Mouse (Mus musculus): ENCODE results near the gene Fignl2. TPM values are rescaled to one million over a fixed set of nuclear protein-coding genes. Genes with fewer than 3 reads are reported as not detected.
"Not testable (repeated sequence)": the region's sequence is repeated elsewhere in the genome, so short reads cannot be mapped to it uniquely, and the experiment has no call there.

The Fignl2 gene
- total and polyA plus RNA-seq, 2 experiments, result 1.8 to 6.4 TPM

DNA sequence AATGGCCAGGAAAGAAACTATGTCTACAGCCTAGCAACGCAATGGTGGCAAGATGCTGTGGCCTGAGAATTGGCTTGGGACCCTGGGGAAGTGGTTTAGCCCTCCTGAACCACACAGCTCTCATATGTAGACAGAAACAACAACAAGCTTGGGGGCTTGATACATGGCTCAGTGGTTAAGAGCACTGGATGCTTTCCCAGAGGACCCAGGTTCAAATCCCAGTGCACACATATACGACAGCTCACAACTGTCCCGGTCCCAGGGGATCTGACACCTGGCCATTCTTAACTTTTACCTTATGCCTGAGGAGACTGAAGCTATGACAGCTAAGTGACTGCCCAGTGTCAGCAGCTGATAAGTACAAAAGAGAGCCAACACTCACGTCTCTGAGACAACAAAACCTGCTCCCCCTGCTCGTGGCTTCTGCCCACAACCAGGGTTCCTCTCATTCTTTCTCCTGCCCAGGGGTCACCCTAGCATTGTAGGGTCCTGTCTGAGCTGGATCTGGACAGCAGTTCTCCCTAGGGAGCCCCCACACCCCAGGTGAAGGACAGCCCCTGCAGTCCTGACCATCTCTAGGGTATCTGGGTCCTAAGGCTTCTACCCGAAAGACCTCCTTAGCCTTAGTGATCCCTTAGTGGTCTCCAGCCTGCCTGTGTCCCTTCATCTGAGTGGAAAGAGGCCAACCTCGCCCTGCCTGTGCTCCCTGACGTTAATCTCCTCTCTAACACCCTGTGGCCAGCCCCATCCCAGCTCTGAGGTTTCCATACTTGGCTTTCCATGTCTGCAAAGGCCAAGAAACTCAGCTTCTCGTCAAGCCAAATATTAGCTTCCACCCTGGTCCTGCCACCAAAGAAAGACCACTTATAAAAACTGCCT lies 43.3 kb upstream of the Fignl2 start:
- Histone ChIP-seq H3K4me1 (ENCODE audit: control insufficient read depth, insufficient read depth, low read length) (no peaks in the 10 kb centered on the region), H3K79me2 (ENCODE audit: control insufficient read depth, insufficient read depth, low read length) (no peaks in the 10 kb centered on the region), H3K9ac (ENCODE audit: low read depth, low read length) (no peak overlapping the region), H3K27me3 (ENCODE audit: control insufficient read depth, insufficient read depth, low read length) (no peaks in the 10 kb centered on the region), H3K4me3 (ENCODE audit: insufficient read depth, low read depth, low read length) (no peak overlapping the region), H3K27ac (replicated peaks; ENCODE audit: insufficient read depth, low read depth, low read length) (no peak overlapping the region), H3K36me3 (ENCODE audit: control insufficient read depth, insufficient read depth, low read length) (no peaks in the 10 kb centered on the region)
- 91% methylated on average over 9 of the region's 9 CpGs for WGBS
- no peak for DNase-seq (ENCODE audit: extremely low read depth, low read depth, low spot score)
- TF ChIP-seq CTCF (IDR thresholded peaks at IDR 0.05; ENCODE audit: low read depth, low read length) (no peak), POLR2A (IDR thresholded peaks at IDR 0.05; ENCODE audit: extremely low read depth, insufficient read depth, low read length) (no peak)

DNA sequence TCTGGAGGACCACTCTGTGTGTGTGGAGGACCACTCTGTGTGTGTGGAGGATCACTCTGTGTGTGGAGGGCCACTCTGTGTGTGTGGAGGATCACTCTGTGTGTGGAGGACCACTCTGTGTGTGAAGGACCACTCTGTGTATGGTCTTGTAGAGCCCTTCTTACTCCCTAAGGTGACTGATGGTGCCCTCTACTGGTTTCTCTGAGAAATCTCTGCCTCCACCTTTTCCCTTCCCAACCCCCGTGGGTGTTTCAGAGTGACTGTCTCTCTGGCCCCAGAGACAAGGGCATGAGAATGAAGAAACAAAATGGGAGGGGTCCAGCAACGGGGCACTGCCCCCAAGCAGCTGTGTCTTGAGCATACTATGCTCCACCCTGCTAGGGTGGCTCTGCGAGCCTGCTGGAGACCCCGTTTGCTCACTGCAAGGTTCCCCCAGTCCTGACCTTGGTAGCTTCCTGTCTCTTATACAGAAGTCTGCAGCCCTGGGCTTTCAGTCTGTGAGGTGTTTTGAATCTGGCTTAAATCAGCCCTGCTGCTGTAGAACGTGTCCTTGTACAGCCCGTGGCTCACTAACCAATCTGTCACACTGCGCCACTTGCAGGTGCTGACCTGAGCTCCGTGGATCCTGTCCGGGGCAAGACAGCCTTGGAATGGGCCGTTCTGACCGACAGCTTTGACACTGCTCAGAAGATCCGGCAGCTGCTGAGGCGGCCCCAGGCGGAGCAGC lies 40.2 kb upstream of the Fignl2 start:
- Histone ChIP-seq H3K27ac (replicated peaks; ENCODE audit: insufficient read depth, low read depth, low read length) (no peak overlapping the region), H3K36me3 (ENCODE audit: control insufficient read depth, insufficient read depth, low read length) (no peaks in the 10 kb centered on the region), H3K4me1 (ENCODE audit: control insufficient read depth, insufficient read depth, low read length) (no peaks in the 10 kb centered on the region), H3K4me3 (ENCODE audit: insufficient read depth, low read depth, low read length) (no peak overlapping the region), H3K9ac (ENCODE audit: low read depth, low read length) (no peak overlapping the region), H3K79me2 (ENCODE audit: control insufficient read depth, insufficient read depth, low read length) (no peaks in the 10 kb centered on the region), H3K27me3 (ENCODE audit: control insufficient read depth, insufficient read depth, low read length) (no peaks in the 10 kb centered on the region)
- DNase-seq (ENCODE audit: extremely low read depth, low read depth, low spot score), result peak; percentile 47
- TF ChIP-seq CTCF (IDR thresholded peaks at IDR 0.05; ENCODE audit: low read depth, low read length), result no peak; the same call in 1 of the 2 replicates
- TF ChIP-seq POLR2A (IDR thresholded peaks at IDR 0.05; ENCODE audit: extremely low read depth, insufficient read depth, low read length), result no peak
- WGBS, result 61% methylated on average over 14 of the region's 14 CpGs

DNA sequence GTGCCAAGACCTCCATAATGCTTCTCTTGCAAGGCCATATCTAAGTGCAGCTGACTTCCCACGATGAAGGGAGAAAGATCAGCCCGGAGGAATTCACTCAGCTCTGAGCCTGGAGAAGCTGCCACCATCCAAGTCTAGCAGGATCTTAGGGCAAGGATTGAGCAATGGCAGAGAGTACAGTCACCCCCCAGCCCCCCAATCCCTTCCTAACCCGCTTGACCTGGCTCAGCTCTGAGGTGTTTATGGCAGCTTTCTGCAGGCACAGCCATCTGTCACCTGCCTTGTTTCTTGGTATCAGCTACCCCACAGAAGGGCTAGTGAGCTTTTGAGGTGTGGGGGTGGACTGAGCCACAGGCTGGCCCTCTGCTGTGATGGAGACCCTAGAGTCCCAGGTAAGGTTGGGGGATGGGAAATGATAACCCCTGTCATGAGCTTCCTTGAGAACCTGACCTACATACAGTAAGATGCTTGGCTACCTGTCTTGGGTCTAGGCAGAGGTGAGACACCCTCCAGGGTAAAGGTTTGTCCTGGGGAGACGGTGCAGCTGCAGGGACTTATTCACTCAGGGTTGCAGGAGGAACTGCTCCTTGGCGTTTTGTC lies 37.2 kb upstream of the Fignl2 start, which contains the start of gene Ankrd33:
Ankrd33 (plus strand) TSS at position 245 of the 600 bp plus-strand sequence.
- H3K36me3 ChIP-seq (ENCODE audit: control insufficient read depth, insufficient read depth, low read length), result no peaks in the 10 kb centered on the region
- no peaks in the 10 kb centered on the region for H3K79me2 ChIP-seq (ENCODE audit: control insufficient read depth, insufficient read depth, low read length)
- no peaks in the 10 kb centered on the region for H3K4me1 ChIP-seq (ENCODE audit: control insufficient read depth, insufficient read depth, low read length)
- H3K4me3 ChIP-seq (ENCODE audit: insufficient read depth, low read depth, low read length), result no peak within 1 kb of the TSS
- 78% methylated on average over 5 of the region's 5 CpGs for WGBS
- no peak for DNase-seq (ENCODE audit: extremely low read depth, low read depth, low spot score)
- H3K27ac ChIP-seq (replicated peaks; ENCODE audit: insufficient read depth, low read depth, low read length), result no peak within 1 kb of the TSS
- no peak for TF ChIP-seq POLR2A (IDR thresholded peaks at IDR 0.05; ENCODE audit: extremely low read depth, insufficient read depth, low read length)
- no peak for TF ChIP-seq CTCF (IDR thresholded peaks at IDR 0.05; ENCODE audit: low read depth, low read length)
- no peak within 1 kb of the TSS for H3K9ac ChIP-seq (ENCODE audit: low read depth, low read length)
- no peaks in the 10 kb centered on the region for H3K27me3 ChIP-seq (ENCODE audit: control insufficient read depth, insufficient read depth, low read length)

GRCm38 (mm10) chr15:101113778-101114177 lies 35.4 kb upstream of the Fignl2 start:
- H3K27me3 ChIP-seq (ENCODE audit: control insufficient read depth, insufficient read depth, low read length); H3K4me3 ChIP-seq (ENCODE audit: insufficient read depth, low read depth, low read length); H3K79me2 ChIP-seq (ENCODE audit: control insufficient read depth, insufficient read depth, low read length); H3K4me1 ChIP-seq (ENCODE audit: control insufficient read depth, insufficient read depth, low read length); H3K36me3 ChIP-seq (ENCODE audit: control insufficient read depth, insufficient read depth, low read length); H3K9ac ChIP-seq (ENCODE audit: low read depth, low read length): not testable (repeated sequence)
- TF ChIP-seq CTCF (IDR thresholded peaks at IDR 0.05; ENCODE audit: low read depth, low read length), result peak; percentile 31; the same call in 1 of the 2 replicates
- WGBS, result 67% methylated on average over 2 of the region's 2 CpGs
- peak; percentile 54 for DNase-seq (ENCODE audit: extremely low read depth, low read depth, low spot score)
- H3K27ac ChIP-seq (replicated peaks; ENCODE audit: insufficient read depth, low read depth, low read length), result peak overlapping the region; percentile 81; the same call in 1 of the 2 replicates

- Histone ChIP-seq H3K9ac (ENCODE audit: low read depth, low read length) (peak overlapping the region; percentile 22; the same call in 1 of the 2 replicates), H3K27ac (replicated peaks; ENCODE audit: insufficient read depth, low read depth, low read length) (peak overlapping the region; percentile 81), H3K79me2 (ENCODE audit: control insufficient read depth, insufficient read depth, low read length) (no peaks in the 10 kb centered on the region), H3K4me3 (ENCODE audit: insufficient read depth, low read depth, low read length) (peak overlapping the region; percentile 9; the same call in 1 of the 2 replicates), H3K4me1 (ENCODE audit: control insufficient read depth, insufficient read depth, low read length) (no peaks in the 10 kb centered on the region), H3K27me3 (ENCODE audit: control insufficient read depth, insufficient read depth, low read length) (no peaks in the 10 kb centered on the region), H3K36me3 (ENCODE audit: control insufficient read depth, insufficient read depth, low read length) (no peaks in the 10 kb centered on the region)
- TF ChIP-seq POLR2A (IDR thresholded peaks at IDR 0.05; ENCODE audit: extremely low read depth, insufficient read depth, low read length) (0 out of 2 replicates have a peak, but pooled peaks have one; percentile 30), CTCF (IDR thresholded peaks at IDR 0.05; ENCODE audit: low read depth, low read length) (no peak)
- DNase-seq (ENCODE audit: extremely low read depth, low read depth, low spot score), result peak; percentile 93
- WGBS, result 2% methylated on average over 8 of the region's 8 CpGs
Observed at GRCm38 (mm10) chr15:101113176-101113575, 34.8 kb upstream of the Fignl2 start.

All from liver, adult 2 months (tissue).